Mouse (Mus musculus): ENCODE data around the gene Slc16a9.

DNA sequence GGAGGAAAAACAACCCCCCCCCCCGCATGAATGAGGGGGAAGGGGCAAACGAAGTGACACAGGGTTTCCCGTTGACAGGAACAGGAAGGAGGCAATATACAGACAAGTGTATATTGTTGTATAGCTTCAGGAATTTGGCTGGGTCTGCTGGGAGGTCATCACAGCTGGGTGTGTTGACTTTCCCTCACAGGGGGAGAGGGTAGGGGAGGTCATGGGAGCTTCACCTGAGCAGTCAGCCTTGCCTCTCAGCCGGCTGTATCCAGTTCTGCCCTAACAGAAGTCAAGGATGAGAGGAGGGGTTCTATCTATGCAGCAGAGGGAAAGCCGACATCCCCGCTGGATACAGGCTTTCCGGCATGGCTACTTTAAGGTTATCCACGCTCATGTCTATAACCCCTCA is 49.2 kb downstream of the Slc16a9 start:
- TF ChIP-seq POLR2A (IDR thresholded peaks at IDR 0.05; ENCODE audit: low read depth, low read length): no peak
- TF ChIP-seq CTCF (IDR thresholded peaks at IDR 0.05; ENCODE audit: extremely low read depth, insufficient read depth, insufficient read length, insufficient replicate concordance): no peak

Data from spleen, adult 2 months (tissue).